8 mouse cellular contexts compared by ENCODE assay signal in genomic region chr2:61811507-61812421, GRCm38 (mm10). TPM values are rescaled to one million over a fixed set of nuclear protein-coding genes. Genes with fewer than 3 reads are reported as not detected.
DNase-seq lines count a peak whose midpoint lies in the region; ATAC-seq and TF ChIP-seq lines count a peak whose summit lies in the region.

No protein-coding gene starts in this region.

- peaks cover 100% of the 10 kb centered on the region for H3K27me3 ChIP-seq in embryonic facial prominence, embryonic 10.5 days (replicated peaks; ENCODE audit: low read depth, poor library complexity, severe bottlenecking)
- peaks cover 78% of the 10 kb centered on the region for H3K27me3 ChIP-seq in limb, embryonic 14.5 days (ENCODE audit: control insufficient read depth, insufficient read depth, low read length)
- H3K27me3 ChIP-seq in neural tube, embryonic 11.5 days (ENCODE audit: control insufficient read depth, insufficient read depth, low read length), result peaks cover 77% of the 10 kb centered on the region

- H3K36me3 ChIP-seq in embryonic facial prominence, embryonic 10.5 days (replicated peaks), result no peaks in the 10 kb centered on the region
- H3K36me3 ChIP-seq in limb, embryonic 14.5 days (ENCODE audit: control insufficient read depth, insufficient read depth, low read length), result no peaks in the 10 kb centered on the region
- H3K36me3 ChIP-seq in neural tube, embryonic 11.5 days (ENCODE audit: control insufficient read depth, insufficient read depth, low read length), result no peaks in the 10 kb centered on the region

- H3K9me3 ChIP-seq in embryonic facial prominence, embryonic 10.5 days, result no peaks in the 10 kb centered on the region
- H3K9me3 ChIP-seq in limb, embryonic 14.5 days (ENCODE audit: control insufficient read depth, low read length), result no peaks in the 10 kb centered on the region
- H3K9me3 ChIP-seq in neural tube, embryonic 11.5 days (ENCODE audit: control insufficient read depth, low read length), result no peaks in the 10 kb centered on the region

- peak overlapping the region; percentile 62 for H3K4me3 ChIP-seq in embryonic facial prominence, embryonic 10.5 days
- peak overlapping the region; percentile 53 for H3K4me3 ChIP-seq in limb, embryonic 14.5 days (replicated peaks; ENCODE audit: low read length)
- peak overlapping the region; percentile 42 for H3K4me3 ChIP-seq in neural tube, embryonic 11.5 days (ENCODE audit: low read depth, low read length)

- under 1% methylated on average over 121 of the region's 121 CpGs for WGBS in embryonic facial prominence, embryonic 10.5 days
- under 1% methylated on average over 94 of the region's 121 CpGs for WGBS in limb, embryonic 14.5 days
- WGBS in neural tube, embryonic 11.5 days, result 1% methylated on average over 101 of the region's 121 CpGs

- peaks cover 22% of the 10 kb centered on the region for H3K4me1 ChIP-seq in embryonic facial prominence, embryonic 10.5 days
- peaks cover 13% of the 10 kb centered on the region for H3K4me1 ChIP-seq in limb, embryonic 14.5 days (ENCODE audit: control insufficient read depth, insufficient read depth, low read length)
- H3K4me1 ChIP-seq in neural tube, embryonic 11.5 days (ENCODE audit: control insufficient read depth, insufficient read depth, low read length), result peaks cover 12% of the 10 kb centered on the region; the same call in 1 of the 2 replicates

- DNase-seq in kidney, adult 18-20 months, result peak; percentile 59
- DNase-seq in kidney, adult 9 months, result no peak
- DNase-seq in Muller cell, postnatal 12 days (ENCODE audit: inconsistent ontology term), result peak; percentile 66
- DNase-seq in embryonic facial prominence, embryonic 10.5 days (ENCODE audit: low spot score), result peak; percentile 81
- DNase-seq in heart, postnatal 36 days, result peak; percentile 44 to 66
- DNase-seq in limb, embryonic 14.5 days (ENCODE audit: low spot score), result no peak
- DNase-seq in neural tube, embryonic 11.5 days (ENCODE audit: low spot score), result peak; percentile 79
- no peak for DNase-seq in MN1 (ENCODE audit: low spot score)

- intact Hi-C loops in heart, postnatal 36 days (cut with DNase I), result loop anchor here (5.0 kb wide), 2 partner anchors 99 to 154 kb away; partner anchors contain the start of gene Psmd14

- ATAC-seq in limb, embryonic 14.5 days (ENCODE audit: low FRiP score, low read depth), result peak; percentile 64
- ATAC-seq in neural tube, embryonic 11.5 days (ENCODE audit: insufficient read depth, low FRiP score, low TSS enrichment), result peak; percentile 65

- TF ChIP-seq POLR2A in limb, embryonic 14.5 days (IDR thresholded peaks at IDR 0.05; ENCODE audit: borderline replicate concordance, extremely low read depth, insufficient read depth, insufficient read length), result no peak

- peak overlapping the region; percentile 70 for H3K9ac ChIP-seq in limb, embryonic 14.5 days (ENCODE audit: low read depth, low read length, severe bottlenecking)
- H3K9ac ChIP-seq in neural tube, embryonic 11.5 days (ENCODE audit: low read length), result peak overlapping the region; percentile 62

- peak overlapping the region; percentile 78 for H3K27ac ChIP-seq in embryonic facial prominence, embryonic 10.5 days (replicated peaks)
- H3K27ac ChIP-seq in limb, embryonic 14.5 days (replicated peaks; ENCODE audit: low read depth, low read length), result no peak overlapping the region
- H3K27ac ChIP-seq in neural tube, embryonic 11.5 days (ENCODE audit: low read depth, low read length), result no peak overlapping the region

- peak overlapping the region; percentile 96 for H3K4me2 ChIP-seq in limb, embryonic 14.5 days (replicated peaks; ENCODE audit: low read depth, low read length, severe bottlenecking)
- H3K4me2 ChIP-seq in neural tube, embryonic 11.5 days (ENCODE audit: low read depth), result peak overlapping the region; percentile 78

RNA-seq across cellular contexts. Expression of gene Tbr1, which starts 9.0 kb away (rescaled TPM):
- 0.13 and 0.30 TPM in 2 replicates for polyA plus RNA-seq in embryonic facial prominence, embryonic 10.5 days (2016; fragmentation: Nextera tagmentation; extraction: Ambion mirVana)
- total RNA-seq in heart, postnatal 36 days (2021), result under 1 TPM in 1 of 2 experiments, not detected in 1; 0.11 TPM
- polyA plus RNA-seq in limb, embryonic 14.5 days (2012; rRNA removed), result 0.70 and 0.74 TPM in 2 replicates
- polyA plus RNA-seq in limb, embryonic 14.5 days (2014; fragmentation: Nextera tagmentation; extraction: Ambion mirVana), result 0.23 and 0.36 TPM in 2 replicates
- 0.29 and 0.57 TPM in 2 replicates for polyA plus RNA-seq in neural tube, embryonic 11.5 days (2014; fragmentation: Nextera tagmentation; extraction: Ambion mirVana)

Comparison
In these comparisons a context has a peak if more than half of its experiments do, and no peak if none do; other contexts are left out.
1. DNase-seq: peak in kidney, adult 18-20 months (single experiment), Muller cell, postnatal 12 days (single experiment), embryonic facial prominence, embryonic 10.5 days (single experiment), heart, postnatal 36 days (2 of 2) and neural tube, embryonic 11.5 days (single experiment); none in kidney, adult 9 months (single experiment), limb, embryonic 14.5 days (single experiment) and MN1 (single experiment).
2. Peak in every context shown above with its lines, with median percentiles within 50 percentile points of each other: H3K4me3 ChIP-seq.